Mouse (Mus musculus) liver, postnatal 0 days (tissue): ENCODE results near the gene Vps18.

Experiments
- CTCF ChIP-seq: sonication (generic); IDR thresholded peaks from 2 replicates; pipeline ENCODE4 v1.5.1; 2016; ENCODE audit warnings: antibody characterized with exemption, low read depth
- EP300 ChIP-seq: IDR thresholded peaks from 2 replicates; pipeline ENCODE4 v1.6.1; 2016; ENCODE audit warnings: antibody characterized with exemption, low read depth, mild to moderate bottlenecking

- no peak for TF ChIP-seq CTCF
- no peak for TF ChIP-seq EP300
Measured at GRCm38 (mm10) chr2:119302876-119303275, 14.3 kb downstream of the Vps18 start.
